Mouse (Mus musculus) hindbrain, embryonic 16.5 days (tissue): ENCODE measurements around the gene Sptbn4. TPM values are rescaled to one million over a fixed set of nuclear protein-coding genes. Genes with fewer than 3 reads are reported as not detected.
A peak's percentile ranks its signal among the peaks of the same experiment; 100 is the strongest.

Experiments
- ATAC-seq: fragments of 200-750 bp; cut with Nextera tagmentation; 2 replicates; pipeline ENCODE4 v1.8.0; 2017; ENCODE audit warnings: moderate TSS enrichment, moderate library complexity
- H3K27ac ChIP-seq: fragments of 300-500 bp; sonication (generic); 2 replicates; pipeline ENCODE4 v1.5.1; 2014; ENCODE audit warnings: low read depth, mild to moderate bottlenecking, control low read depth, low read length, moderate library complexity
- H3K27me3 ChIP-seq: fragments of 300-500 bp; sonication (generic); replicated peaks from 2 replicates; pipeline ENCODE4 v1.6.1; 2014; ENCODE audit warnings: low read length; ENCODE audit not compliant: control insufficient read depth, insufficient read depth
- H3K36me3 ChIP-seq: fragments of 300-500 bp; sonication (generic); 2 replicates; pipeline ENCODE4 v1.6.1; 2014; ENCODE audit warnings: mild to moderate bottlenecking, low read length, moderate library complexity, mixed read lengths; ENCODE audit not compliant: control insufficient read depth, insufficient read depth
- H3K4me1 ChIP-seq: fragments of 300-500 bp; sonication (generic); 2 replicates; pipeline ENCODE4 v1.6.1; 2014; ENCODE audit warnings: low read depth, low read length; ENCODE audit not compliant: control insufficient read depth, insufficient read depth
- H3K4me2 ChIP-seq: fragments of 300-500 bp; sonication (generic); 2 replicates; pipeline ENCODE4 v1.6.1; 2014; ENCODE audit warnings: mild to moderate bottlenecking, low read length, control low read depth, moderate library complexity
- H3K4me3 ChIP-seq: fragments of 300-500 bp; sonication (generic); 2 replicates; pipeline ENCODE4 v1.5.1; 2014; ENCODE audit warnings: mild to moderate bottlenecking, low read length, control low read depth, moderate library complexity
- H3K9ac ChIP-seq: fragments of 300-500 bp; sonication (generic); 2 replicates; pipeline ENCODE4 v1.6.1; 2014; ENCODE audit warnings: low read depth, mild to moderate bottlenecking, control low read depth, low read length, moderate library complexity
- H3K9me3 ChIP-seq: fragments of 300-500 bp; sonication (generic); 2 replicates; pipeline ENCODE4 v1.6.1; 2014; ENCODE audit warnings: mild to moderate bottlenecking, low read length, moderate library complexity; ENCODE audit not compliant: control insufficient read depth
- WGBS: fragments of 180-500 bp; shearing (Covaris S2); extraction: QIAGEN DNeasy Blood & Tissue Kit; methylation state at CpG from one replicate; pipeline ENCODE4 v1.1.7; 2014; 5-methylcytosine and 5-hydroxymethylcytosine counted together
- polyA plus RNA-seq: library from polyadenylated mRNA; unstranded; fragments of >200 nt; fragmentation: Nextera tagmentation; extraction: Ambion mirVana; gene quantifications from 2 replicates; pipeline ENCODE4 v1.2.1, GENCODE M21; 2015

Sptbn4 gene
- polyA plus RNA-seq, 1 experiment from 2014 or later = 3.1 TPM

DNA sequence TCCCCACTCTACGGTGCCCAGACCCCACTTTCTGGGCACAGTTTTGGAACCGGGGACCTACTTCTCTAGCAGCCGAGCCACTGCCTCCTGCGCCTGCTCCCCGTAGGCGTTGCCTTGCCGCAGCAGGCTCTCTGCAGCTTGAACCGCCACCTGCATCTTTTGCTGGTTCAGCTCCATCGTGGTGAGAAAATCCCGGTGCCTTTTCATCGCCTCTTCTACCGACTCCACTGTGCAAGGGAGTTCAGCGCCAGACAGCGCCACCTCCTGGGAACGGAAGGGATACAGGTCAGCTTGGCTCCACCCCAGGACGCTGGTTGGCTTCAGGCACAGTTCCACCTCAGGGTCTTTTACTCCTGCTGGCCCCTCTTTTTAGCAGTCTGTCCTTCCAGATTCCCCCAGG is 44.8 kb downstream of the Sptbn4 start:
- H3K27me3 ChIP-seq = peaks cover 59% of the 10 kb centered on the region
- H3K4me1 ChIP-seq = no peaks in the 10 kb centered on the region; the same call in 1 of the 2 replicates
- H3K27ac ChIP-seq = no peak overlapping the region
- H3K4me3 ChIP-seq = no peak overlapping the region
- no peaks in the 10 kb centered on the region; the same call in 1 of the 2 replicates for H3K9me3 ChIP-seq
- peaks cover 10% of the 10 kb centered on the region; the same call in 1 of the 2 replicates for H3K36me3 ChIP-seq
- H3K4me2 ChIP-seq = no peak overlapping the region
- no peak overlapping the region for H3K9ac ChIP-seq
- 13% methylated on average over 16 of the region's 16 CpGs for WGBS
- no peak for ATAC-seq

GRCm38 (mm10) chr7:27400545-27400944 is 46.9 kb downstream of the Sptbn4 start:
- 80% methylated on average over 7 of the region's 7 CpGs for WGBS
- Histone ChIP-seq H3K27ac (no peak overlapping the region), H3K9ac (no peak overlapping the region), H3K36me3 (peaks cover 6% of the 10 kb centered on the region; the same call in 1 of the 2 replicates), H3K4me2 (no peak overlapping the region), H3K9me3 (no peaks in the 10 kb centered on the region; the same call in 1 of the 2 replicates), H3K4me3 (no peak overlapping the region), H3K4me1 (peaks cover 4% of the 10 kb centered on the region), H3K27me3 (peaks cover 47% of the 10 kb centered on the region)
- no peak for ATAC-seq

GRCm38 (mm10) chr7:27397048-27397949 is 50.2 kb downstream of the Sptbn4 start:
- H3K9ac ChIP-seq = no peak overlapping the region
- WGBS = 19% methylated on average over 26 of the region's 26 CpGs
- no peaks in the 10 kb centered on the region for H3K9me3 ChIP-seq

GRCm38 (mm10) chr7:27396184-27397047 is 51.1 kb downstream of the Sptbn4 start:
- H3K27ac ChIP-seq = no peak overlapping the region

More at GRCm38 (mm10) chr7:27397048-27397949, 50.2 kb downstream of the Sptbn4 start:
- Histone ChIP-seq H3K27ac (no peak overlapping the region), H3K4me2 (peak overlapping the region; percentile 78), H3K4me1 (peaks cover 5% of the 10 kb centered on the region), H3K36me3 (peaks cover 9% of the 10 kb centered on the region; the same call in 1 of the 2 replicates), H3K27me3 (peaks cover 49% of the 10 kb centered on the region), H3K4me3 (peak overlapping the region; percentile 53; the same call in 1 of the 2 replicates)
- ATAC-seq = peak; percentile 34

DNA sequence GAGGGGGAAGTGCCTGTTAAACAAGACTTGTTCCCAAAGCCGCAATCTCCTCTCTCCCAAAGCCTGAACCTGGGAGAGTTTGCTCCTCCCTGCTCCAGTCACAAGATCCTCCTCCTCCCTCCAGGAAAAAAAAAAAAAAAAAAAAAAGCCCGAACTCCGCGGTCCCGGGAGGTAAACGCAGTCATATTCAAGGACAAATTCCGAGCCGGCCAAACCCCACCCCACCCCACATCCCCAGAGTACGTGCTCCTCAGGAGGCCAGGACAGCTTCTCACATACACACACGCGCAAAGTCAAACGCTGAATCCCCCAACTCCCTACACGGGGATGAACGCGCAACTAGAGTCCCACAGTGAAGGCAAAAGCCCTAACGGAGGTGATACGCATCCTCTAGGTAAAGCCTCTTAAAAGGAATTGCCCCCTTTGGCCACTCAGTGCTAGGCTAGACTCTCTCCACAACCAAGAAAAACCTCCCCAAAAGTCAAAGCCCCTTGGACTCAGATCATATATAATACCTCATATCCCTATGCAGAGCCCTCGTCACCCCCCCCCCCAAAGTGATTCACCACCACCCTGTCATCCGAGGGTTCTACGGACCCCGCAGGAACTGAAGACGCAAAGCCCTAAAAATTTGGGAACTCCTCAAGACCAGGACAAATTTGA is 51.8 kb downstream of the Sptbn4 start:
- Histone ChIP-seq H3K9ac (peak overlapping the region; percentile 61), H3K36me3 (peaks cover 12% of the 10 kb centered on the region; the same call in 1 of the 2 replicates), H3K27me3 (peaks cover 54% of the 10 kb centered on the region), H3K27ac (no peak overlapping the region), H3K4me2 (peak overlapping the region; percentile 78), H3K9me3 (no peaks in the 10 kb centered on the region), H3K4me1 (peaks cover 5% of the 10 kb centered on the region), H3K4me3 (peak overlapping the region; percentile 53)
- peak; percentile 55 for ATAC-seq
- WGBS = 2% methylated on average over 22 of the region's 22 CpGs

More at GRCm38 (mm10) chr7:27396184-27397047, 51.1 kb downstream of the Sptbn4 start:
- Histone ChIP-seq H3K4me2 (peak overlapping the region; percentile 78), H3K9me3 (no peaks in the 10 kb centered on the region), H3K4me3 (peak overlapping the region; percentile 53), H3K27me3 (peaks cover 50% of the 10 kb centered on the region), H3K9ac (peak overlapping the region; percentile 61), H3K4me1 (peaks cover 5% of the 10 kb centered on the region), H3K36me3 (peaks cover 9% of the 10 kb centered on the region)
- WGBS = 3% methylated on average over 33 of the region's 68 CpGs
- peak; percentile 46 for ATAC-seq

GRCm38 (mm10) chr7:27391416-27391815 is 56.1 kb downstream of the Sptbn4 start:
- ATAC-seq = no peak
- peaks cover 36% of the 10 kb centered on the region for H3K27me3 ChIP-seq

GRCm38 (mm10) chr7:27389213-27389612 is 58.3 kb downstream of the Sptbn4 start:
- H3K4me1 ChIP-seq = no peaks in the 10 kb centered on the region
- peaks cover 10% of the 10 kb centered on the region; the same call in 1 of the 2 replicates for H3K36me3 ChIP-seq
- H3K4me2 ChIP-seq = no peak overlapping the region
- H3K27ac ChIP-seq = no peak overlapping the region
- H3K9me3 ChIP-seq = no peaks in the 10 kb centered on the region
- H3K27me3 ChIP-seq = peaks cover 23% of the 10 kb centered on the region
- H3K4me3 ChIP-seq = no peak overlapping the region
- WGBS = 64% methylated on average over 6 of the region's 6 CpGs
- H3K9ac ChIP-seq = no peak overlapping the region
- no peak for ATAC-seq

More at GRCm38 (mm10) chr7:27391416-27391815, 56.1 kb downstream of the Sptbn4 start:
- Histone ChIP-seq H3K4me1 (peaks cover 5% of the 10 kb centered on the region), H3K9me3 (no peaks in the 10 kb centered on the region), H3K27ac (no peak overlapping the region), H3K36me3 (peaks cover 10% of the 10 kb centered on the region; the same call in 1 of the 2 replicates), H3K9ac (no peak overlapping the region), H3K4me3 (no peak overlapping the region), H3K4me2 (no peak overlapping the region)
- 45% methylated on average over 16 of the region's 16 CpGs for WGBS

DNA sequence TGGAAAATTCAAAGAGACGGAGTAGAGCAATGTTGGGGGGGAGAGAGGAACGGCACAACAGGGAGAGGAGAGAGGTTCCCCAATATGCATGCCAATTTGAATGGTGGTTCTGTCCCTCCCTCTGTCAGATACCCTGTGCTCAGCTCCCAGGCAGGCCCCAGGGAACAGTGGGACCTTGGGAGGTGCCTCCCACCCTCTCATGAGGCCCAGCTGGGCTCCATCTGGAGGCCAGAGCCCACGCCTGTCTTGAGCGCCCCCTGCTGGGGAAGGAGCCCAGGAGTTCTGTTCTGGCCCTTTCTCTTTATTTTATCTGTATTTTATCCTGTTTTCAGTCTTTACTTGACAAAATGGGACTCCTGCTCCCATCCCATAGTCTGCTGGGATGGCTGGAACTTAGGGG is 62.8 kb downstream of the Sptbn4 start:
- Histone ChIP-seq H3K9me3 (no peaks in the 10 kb centered on the region), H3K27me3 (peaks cover 4% of the 10 kb centered on the region; the same call in 1 of the 2 replicates), H3K27ac (no peak overlapping the region), H3K4me1 (no peaks in the 10 kb centered on the region), H3K36me3 (no peaks in the 10 kb centered on the region), H3K4me3 (no peak overlapping the region), H3K4me2 (no peak overlapping the region), H3K9ac (no peak overlapping the region)
- 27% methylated on average over 4 of the region's 4 CpGs for WGBS
- ATAC-seq = no peak
